Mouse (Mus musculus): ENCODE data around the gene Olfr430. TPM values are rescaled to one million over a fixed set of nuclear protein-coding genes. Genes with fewer than 3 reads are reported as not detected.
"Not testable (repeated sequence)": the region's sequence is repeated elsewhere in the genome, so short reads cannot be mapped to it uniquely, and the experiment has no call there.

Olfr430 gene
- polyA plus RNA-seq, 2 experiments = not detected

DNA sequence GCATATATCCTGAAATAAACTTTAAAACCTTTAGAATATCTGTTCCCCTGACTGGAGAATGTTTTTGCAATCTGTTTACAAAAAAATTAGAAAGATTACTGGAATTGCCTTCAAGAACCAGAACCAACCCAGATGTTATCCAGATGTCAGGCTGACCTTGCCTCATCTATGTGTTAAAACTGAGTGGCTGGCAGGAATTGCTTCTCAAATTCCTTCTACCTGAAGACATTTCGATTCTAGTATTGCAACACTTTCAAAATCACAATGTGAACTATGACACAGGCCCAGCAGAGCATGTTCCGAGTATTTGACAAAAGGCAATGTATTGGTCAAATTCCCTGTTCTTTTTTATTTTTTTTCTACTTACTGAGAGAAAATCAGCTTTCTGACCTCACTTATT, 22.0 kb upstream of the Olfr430 start:
- no peaks in the 10 kb centered on the region for H3K27me3 ChIP-seq (ENCODE audit: control insufficient read depth, insufficient read depth, low read length)
- H3K27ac ChIP-seq (replicated peaks; ENCODE audit: low read depth, low read length) = no peak overlapping the region
- H3K4me1 ChIP-seq (ENCODE audit: control insufficient read depth, insufficient read depth, low read length) = no peaks in the 10 kb centered on the region
- DNase-seq (ENCODE audit: low spot score) = peak; percentile 28
- no peak for ATAC-seq (ENCODE audit: low FRiP score, low read depth)
- H3K9ac ChIP-seq (ENCODE audit: low read depth, low read length, severe bottlenecking) = no peak overlapping the region
- no peaks in the 10 kb centered on the region for H3K9me3 ChIP-seq (ENCODE audit: control insufficient read depth, low read length)
- 51% methylated on average over 2 of the region's 2 CpGs for WGBS
- no peaks in the 10 kb centered on the region for H3K36me3 ChIP-seq (ENCODE audit: control insufficient read depth, insufficient read depth, low read length)
- TF ChIP-seq POLR2A (IDR thresholded peaks at IDR 0.05; ENCODE audit: borderline replicate concordance, extremely low read depth, insufficient read depth, insufficient read length) = no peak
- H3K4me2 ChIP-seq (replicated peaks; ENCODE audit: low read depth, low read length, severe bottlenecking) = no peak overlapping the region
- H3K4me3 ChIP-seq (replicated peaks; ENCODE audit: low read length) = no peak overlapping the region

- H3K27me3 ChIP-seq (ENCODE audit: control insufficient read depth, insufficient read depth, low read length); H3K27ac ChIP-seq (replicated peaks; ENCODE audit: low read depth, low read length); ATAC-seq (ENCODE audit: low FRiP score, low read depth); H3K4me2 ChIP-seq (replicated peaks; ENCODE audit: low read depth, low read length, severe bottlenecking); H3K36me3 ChIP-seq (ENCODE audit: control insufficient read depth, insufficient read depth, low read length); H3K4me1 ChIP-seq (ENCODE audit: control insufficient read depth, insufficient read depth, low read length); H3K9me3 ChIP-seq (ENCODE audit: control insufficient read depth, low read length); H3K4me3 ChIP-seq (replicated peaks; ENCODE audit: low read length); H3K9ac ChIP-seq (ENCODE audit: low read depth, low read length, severe bottlenecking); DNase-seq (ENCODE audit: low spot score): not testable (repeated sequence)
- WGBS = 74% methylated on average over 6 of the region's 6 CpGs
These were observed 18.2 kb upstream of the Olfr430 start for GRCm38 (mm10) chr1:174048227-174048626.

DNA sequence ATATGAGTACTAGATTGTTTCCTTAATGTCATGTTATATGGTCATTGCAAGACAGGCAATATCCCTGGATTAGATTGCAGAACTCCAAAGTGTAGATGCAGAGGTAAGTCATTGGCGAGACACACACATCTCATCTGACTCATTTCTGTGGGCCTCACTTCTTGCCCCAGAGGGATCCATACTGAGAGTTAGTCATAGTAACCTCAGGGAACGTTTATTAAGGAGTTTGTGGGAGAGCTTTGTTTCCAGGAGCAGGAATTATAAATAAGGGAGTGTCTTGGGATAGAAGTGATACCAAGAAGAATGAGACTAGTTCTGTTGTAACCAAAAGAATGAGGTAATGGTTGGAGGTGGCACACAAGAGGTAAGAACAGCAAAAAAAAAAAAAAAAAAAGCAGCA, 17.5 kb upstream of the Olfr430 start, which contains the start of gene Olfr432:
Olfr432 (plus strand) TSS at position 313 of the 400 bp plus-strand sequence.
- Histone ChIP-seq H3K27me3 (ENCODE audit: control insufficient read depth, insufficient read depth, low read length) (no peaks in the 10 kb centered on the region), H3K4me1 (ENCODE audit: control insufficient read depth, insufficient read depth, low read length) (no peaks in the 10 kb centered on the region), H3K9me3 (ENCODE audit: control insufficient read depth, low read length) (no peaks in the 10 kb centered on the region), H3K9ac (ENCODE audit: low read depth, low read length, severe bottlenecking) (no peak within 1 kb of the TSS), H3K27ac (replicated peaks; ENCODE audit: low read depth, low read length) (no peak within 1 kb of the TSS), H3K4me2 (replicated peaks; ENCODE audit: low read depth, low read length, severe bottlenecking) (no peak within 1 kb of the TSS), H3K4me3 (replicated peaks; ENCODE audit: low read length) (no peak within 1 kb of the TSS), H3K36me3 (ENCODE audit: control insufficient read depth, insufficient read depth, low read length) (no peaks in the 10 kb centered on the region)
- WGBS = 73% methylated on average over 2 of the region's 2 CpGs
- no peak for TF ChIP-seq POLR2A (IDR thresholded peaks at IDR 0.05; ENCODE audit: borderline replicate concordance, extremely low read depth, insufficient read depth, insufficient read length)
- ATAC-seq (ENCODE audit: low FRiP score, low read depth) (no peak), DNase-seq (ENCODE audit: low spot score) (no peak)

DNA sequence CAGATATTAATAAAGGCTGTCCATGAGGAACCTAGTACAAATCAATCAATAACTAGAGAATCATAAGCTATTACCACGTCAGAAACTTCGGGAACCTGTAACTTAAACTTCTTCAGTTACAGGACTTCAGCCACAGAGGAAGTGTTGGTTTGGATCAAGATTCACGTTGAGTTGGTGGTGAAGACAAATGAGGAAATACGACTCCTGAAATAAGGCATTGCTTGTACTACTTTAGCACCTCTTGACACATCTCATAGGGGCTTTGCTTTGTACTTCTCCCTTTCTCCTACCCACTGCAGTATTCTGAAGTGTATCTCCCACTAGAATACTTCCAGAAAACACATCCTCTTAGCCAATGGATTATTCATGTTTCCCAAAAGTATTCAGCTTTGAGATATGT, 17.0 kb upstream of the Olfr430 start:
- H3K9ac ChIP-seq (ENCODE audit: low read depth, low read length, severe bottlenecking); H3K9me3 ChIP-seq (ENCODE audit: control insufficient read depth, low read length); H3K27me3 ChIP-seq (ENCODE audit: control insufficient read depth, insufficient read depth, low read length); H3K4me2 ChIP-seq (replicated peaks; ENCODE audit: low read depth, low read length, severe bottlenecking); H3K27ac ChIP-seq (replicated peaks; ENCODE audit: low read depth, low read length); H3K36me3 ChIP-seq (ENCODE audit: control insufficient read depth, insufficient read depth, low read length); DNase-seq (ENCODE audit: low spot score); H3K4me3 ChIP-seq (replicated peaks; ENCODE audit: low read length); H3K4me1 ChIP-seq (ENCODE audit: control insufficient read depth, insufficient read depth, low read length); ATAC-seq (ENCODE audit: low FRiP score, low read depth): not testable (repeated sequence)
- WGBS = 50% methylated on average over 4 of the region's 4 CpGs

GRCm38 (mm10) chr1:174050532-174050931, 15.9 kb upstream of the Olfr430 start:
- no peaks in the 10 kb centered on the region for H3K4me1 ChIP-seq (ENCODE audit: control insufficient read depth, insufficient read depth, low read length)
- H3K4me2 ChIP-seq (replicated peaks; ENCODE audit: low read depth, low read length, severe bottlenecking) = no peak overlapping the region
- TF ChIP-seq POLR2A (IDR thresholded peaks at IDR 0.05; ENCODE audit: borderline replicate concordance, extremely low read depth, insufficient read depth, insufficient read length) = no peak
- no peak overlapping the region for H3K4me3 ChIP-seq (replicated peaks; ENCODE audit: low read length)
- ATAC-seq (ENCODE audit: low FRiP score, low read depth) = no peak
- H3K36me3 ChIP-seq (ENCODE audit: control insufficient read depth, insufficient read depth, low read length) = no peaks in the 10 kb centered on the region
- no peak overlapping the region for H3K9ac ChIP-seq (ENCODE audit: low read depth, low read length, severe bottlenecking)
- H3K27me3 ChIP-seq (ENCODE audit: control insufficient read depth, insufficient read depth, low read length) = no peaks in the 10 kb centered on the region
- no peak for DNase-seq (ENCODE audit: low spot score)
- 82% methylated on average over 4 of the region's 4 CpGs for WGBS
- no peak overlapping the region for H3K27ac ChIP-seq (replicated peaks; ENCODE audit: low read depth, low read length)
- no peaks in the 10 kb centered on the region for H3K9me3 ChIP-seq (ENCODE audit: control insufficient read depth, low read length)

GRCm38 (mm10) chr1:174051515-174051914, 14.9 kb upstream of the Olfr430 start:
- Histone ChIP-seq H3K9ac (ENCODE audit: low read depth, low read length, severe bottlenecking) (no peak overlapping the region), H3K27me3 (ENCODE audit: control insufficient read depth, insufficient read depth, low read length) (no peaks in the 10 kb centered on the region), H3K4me3 (replicated peaks; ENCODE audit: low read length) (no peak overlapping the region), H3K27ac (replicated peaks; ENCODE audit: low read depth, low read length) (no peak overlapping the region), H3K9me3 (ENCODE audit: control insufficient read depth, low read length) (no peaks in the 10 kb centered on the region), H3K4me1 (ENCODE audit: control insufficient read depth, insufficient read depth, low read length) (no peaks in the 10 kb centered on the region), H3K4me2 (replicated peaks; ENCODE audit: low read depth, low read length, severe bottlenecking) (no peak overlapping the region), H3K36me3 (ENCODE audit: control insufficient read depth, insufficient read depth, low read length) (no peaks in the 10 kb centered on the region)
- DNase-seq (ENCODE audit: low spot score) (no peak), ATAC-seq (ENCODE audit: low FRiP score, low read depth) (no peak)
- no peak for TF ChIP-seq POLR2A (IDR thresholded peaks at IDR 0.05; ENCODE audit: borderline replicate concordance, extremely low read depth, insufficient read depth, insufficient read length)
- 82% methylated on average over 4 of the region's 4 CpGs for WGBS

Data from limb, embryonic 14.5 days (tissue).